Mouse (Mus musculus): ENCODE data around the gene Carf. TPM values are rescaled to one million over a fixed set of nuclear protein-coding genes. Genes with fewer than 3 reads are reported as not detected.
"Not testable (repeated sequence)": the region's sequence is repeated elsewhere in the genome, so short reads cannot be mapped to it uniquely, and the experiment has no call there.

Carf gene
- 6.2 and 6.5 TPM in 2 replicates for polyA plus RNA-seq (2016; fragmentation: Nextera tagmentation; extraction: Ambion mirVana)

DNA sequence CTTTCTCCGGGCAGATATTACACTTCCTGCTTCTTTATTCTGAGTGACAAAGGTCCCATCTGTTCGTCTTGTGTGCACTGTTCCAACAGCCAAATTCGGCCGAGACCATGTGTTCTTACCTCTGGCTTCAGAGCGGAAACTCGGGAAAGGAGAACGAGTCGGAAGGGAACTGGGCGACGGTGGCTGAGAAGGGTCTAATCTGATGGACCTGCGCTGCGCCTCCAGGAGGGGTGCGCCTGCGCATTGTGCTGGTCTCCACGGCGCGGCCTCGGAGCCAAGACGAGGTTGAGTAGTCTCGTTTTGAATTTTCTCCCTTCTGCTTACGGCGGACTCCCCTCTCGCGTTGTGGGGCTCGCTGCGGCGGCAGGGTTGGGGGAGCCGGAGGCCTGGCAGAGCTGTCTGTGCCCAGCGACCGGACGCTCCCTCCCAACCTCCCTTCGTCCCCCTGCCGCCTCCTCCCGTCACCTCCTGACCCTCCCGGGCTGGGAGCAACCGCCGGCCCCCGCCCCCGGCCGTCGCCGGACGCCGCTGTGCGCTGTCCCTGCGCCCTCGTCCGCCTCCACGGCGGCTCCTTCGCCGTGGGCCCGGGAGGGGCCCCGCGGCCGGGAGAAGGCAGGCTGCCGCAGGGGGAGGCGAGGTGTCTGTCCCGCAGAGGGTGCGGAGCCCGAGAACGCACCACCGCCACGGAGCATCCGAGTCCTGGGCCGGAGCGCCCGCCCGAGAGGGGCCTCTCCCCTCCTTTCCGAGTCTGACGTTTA, at the start of gene Carf, which contains the start of gene Wdr12:
TSS of gene Carf (plus strand) at position 224 of the 758 bp plus-strand sequence.
TSS of gene Wdr12 (minus strand) at position 622 of the 758 bp plus-strand sequence.
- peak; percentile 97 for ATAC-seq (ENCODE audit: insufficient number of reproducible peaks, low FRiP score)
- peak within 1 kb of the TSS; percentile 82 for H3K4me3 ChIP-seq
- H3K27ac ChIP-seq (ENCODE audit: poor library complexity, severe bottlenecking) = peak within 1 kb of the TSS; percentile 100
- H3K4me1 ChIP-seq (replicated peaks) = peaks cover 5% of the 10 kb centered on the region
- H3K9ac ChIP-seq = peak within 1 kb of the TSS; percentile 86
- no peaks in the 10 kb centered on the region for H3K27me3 ChIP-seq (replicated peaks)
- peaks cover 12% of the 10 kb centered on the region for H3K36me3 ChIP-seq
- H3K9me3 ChIP-seq (replicated peaks) = no peaks in the 10 kb centered on the region
- WGBS = under 1% methylated on average over 69 of the region's 71 CpGs
- peak within 1 kb of the TSS; percentile 82 for H3K4me2 ChIP-seq

DNA sequence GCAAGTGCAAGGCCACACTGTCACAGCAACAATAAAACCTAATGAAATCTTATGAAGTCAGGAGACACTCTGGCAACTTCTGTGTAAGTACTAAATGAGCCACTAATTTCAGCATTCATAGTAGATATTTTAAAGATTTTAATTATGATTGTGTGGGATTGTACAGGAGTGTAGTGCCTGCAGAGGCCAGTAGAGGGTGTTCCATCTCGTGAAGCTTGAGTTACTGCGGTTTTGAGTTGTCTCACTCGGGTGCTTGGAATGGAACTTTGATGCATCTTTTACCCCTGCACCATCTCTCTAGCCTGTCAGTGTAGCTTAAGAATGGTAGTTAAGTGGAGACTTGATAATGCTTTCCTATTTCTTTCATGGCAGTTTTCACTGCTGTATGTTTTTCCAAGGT, 43.4 kb upstream of the Carf start:
- no peaks in the 10 kb centered on the region for H3K4me1 ChIP-seq (replicated peaks)
- no peaks in the 10 kb centered on the region for H3K27me3 ChIP-seq (replicated peaks)
- H3K27ac ChIP-seq (ENCODE audit: poor library complexity, severe bottlenecking) = no peak overlapping the region
- no peak overlapping the region for H3K4me3 ChIP-seq
- 37% methylated on average over 3 of the region's 3 CpGs for WGBS
- no peak overlapping the region for H3K9ac ChIP-seq
- no peaks in the 10 kb centered on the region for H3K36me3 ChIP-seq
- no peak for ATAC-seq (ENCODE audit: insufficient number of reproducible peaks, low FRiP score)
- H3K9me3 ChIP-seq (replicated peaks) = no peaks in the 10 kb centered on the region
- no peak overlapping the region for H3K4me2 ChIP-seq

DNA sequence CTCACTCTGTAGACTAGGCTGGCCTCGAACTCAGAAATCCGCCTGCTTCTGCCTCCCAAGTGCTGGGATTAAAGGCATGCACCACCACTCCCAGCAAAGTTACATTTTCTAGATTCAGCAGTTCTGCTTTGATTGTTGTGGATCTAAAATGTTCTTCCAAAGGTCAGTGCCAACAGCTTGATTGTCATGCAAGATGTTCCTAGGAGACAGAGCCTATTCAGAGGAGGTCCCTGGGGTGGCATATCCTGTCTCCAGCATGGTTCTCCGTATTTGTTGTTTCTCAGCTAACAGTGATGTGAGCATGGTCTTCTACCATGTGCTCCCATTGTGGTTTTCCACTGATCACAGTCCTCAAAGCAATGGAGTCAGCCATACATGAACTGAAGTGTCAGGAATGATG, 41.7 kb upstream of the Carf start:
- H3K4me2 ChIP-seq = no peak overlapping the region
- no peaks in the 10 kb centered on the region for H3K9me3 ChIP-seq (replicated peaks)
- no peaks in the 10 kb centered on the region for H3K27me3 ChIP-seq (replicated peaks)
- H3K4me3 ChIP-seq = no peak overlapping the region
- H3K27ac ChIP-seq (ENCODE audit: poor library complexity, severe bottlenecking) = no peak overlapping the region
- H3K36me3 ChIP-seq = no peaks in the 10 kb centered on the region
- ATAC-seq (ENCODE audit: insufficient number of reproducible peaks, low FRiP score) = no peak
- no peak overlapping the region for H3K9ac ChIP-seq
- 72% methylated on average over 3 of the region's 3 CpGs for WGBS
- H3K4me1 ChIP-seq (replicated peaks) = no peaks in the 10 kb centered on the region

DNA sequence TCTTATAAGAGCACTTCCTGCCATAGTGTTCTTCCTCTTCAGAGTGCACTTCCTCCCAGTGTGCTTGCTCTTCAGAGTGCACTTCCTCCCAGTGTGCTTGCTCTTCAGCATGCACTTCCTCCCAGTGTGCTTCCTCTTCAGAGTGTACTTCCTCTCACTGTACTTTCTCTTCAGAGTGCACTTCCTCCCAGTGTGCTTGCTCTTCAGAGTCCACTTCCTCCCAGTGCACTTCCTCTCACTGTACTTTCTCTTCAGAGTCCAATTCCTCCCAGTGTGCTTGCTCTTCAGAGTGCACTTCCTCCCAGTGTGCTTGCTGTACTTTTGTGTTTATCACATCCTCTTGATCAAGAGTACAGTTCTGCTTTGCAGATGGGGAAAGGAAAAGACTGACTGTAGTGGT, 27.3 kb upstream of the Carf start:
- not testable (repeated sequence) for H3K27ac ChIP-seq (ENCODE audit: poor library complexity, severe bottlenecking); H3K27me3 ChIP-seq (replicated peaks); ATAC-seq (ENCODE audit: insufficient number of reproducible peaks, low FRiP score); H3K4me3 ChIP-seq; H3K4me1 ChIP-seq (replicated peaks); H3K36me3 ChIP-seq; H3K9ac ChIP-seq; H3K4me2 ChIP-seq; H3K9me3 ChIP-seq (replicated peaks)

DNA sequence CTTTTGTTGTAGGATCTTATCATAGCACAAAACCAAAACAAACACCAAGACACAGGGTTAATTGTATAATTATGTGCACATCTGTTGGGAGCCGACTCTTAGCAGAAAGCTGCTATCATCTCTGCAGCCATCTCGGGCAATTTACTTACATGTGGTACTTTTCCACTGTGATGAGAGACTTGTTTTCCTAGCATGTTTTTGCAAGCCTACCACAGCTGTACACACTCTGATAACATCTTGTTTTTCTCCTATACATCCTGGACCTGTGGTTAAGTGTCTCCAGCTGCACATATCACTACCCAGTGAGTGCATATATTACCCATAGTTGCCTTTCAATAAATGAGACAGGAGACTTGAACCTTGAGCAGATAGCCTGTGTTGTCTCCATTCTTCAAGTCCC, 23.1 kb upstream of the Carf start:
- ATAC-seq (ENCODE audit: insufficient number of reproducible peaks, low FRiP score) = no peak
- no peak overlapping the region for H3K9ac ChIP-seq
- WGBS = 77% methylated on average over 2 of the region's 2 CpGs
- no peak overlapping the region for H3K4me2 ChIP-seq
- H3K36me3 ChIP-seq = peaks cover 26% of the 10 kb centered on the region
- no peak overlapping the region for H3K27ac ChIP-seq (ENCODE audit: poor library complexity, severe bottlenecking)
- H3K4me1 ChIP-seq (replicated peaks) = no peaks in the 10 kb centered on the region
- H3K9me3 ChIP-seq (replicated peaks) = no peaks in the 10 kb centered on the region
- no peak overlapping the region for H3K4me3 ChIP-seq
- H3K27me3 ChIP-seq (replicated peaks) = no peaks in the 10 kb centered on the region

DNA sequence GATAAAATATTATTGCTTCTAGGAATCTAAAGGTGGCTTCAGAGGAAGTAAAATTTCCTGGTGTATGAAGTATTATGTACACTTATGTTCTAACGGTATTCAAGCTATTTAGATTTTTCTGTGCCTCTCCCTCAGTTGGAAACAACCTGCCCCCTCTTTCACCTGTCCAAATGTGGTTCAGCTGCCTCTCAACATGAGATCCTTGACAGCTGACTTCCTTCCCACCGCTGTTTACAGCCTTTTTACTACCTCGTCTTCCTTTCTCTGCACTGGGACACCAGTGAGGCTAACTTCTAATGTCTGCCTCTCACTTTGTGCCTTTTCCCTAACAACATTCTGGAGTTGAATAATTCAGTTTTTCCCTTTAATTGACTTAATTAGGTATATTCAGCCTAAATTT, 22.5 kb upstream of the Carf start:
- Histone ChIP-seq H3K4me1 (replicated peaks) (no peaks in the 10 kb centered on the region), H3K4me3 (no peak overlapping the region), H3K27me3 (replicated peaks) (no peaks in the 10 kb centered on the region), H3K9ac (no peak overlapping the region), H3K36me3 (peaks cover 28% of the 10 kb centered on the region), H3K4me2 (no peak overlapping the region), H3K9me3 (replicated peaks) (no peaks in the 10 kb centered on the region), H3K27ac (ENCODE audit: poor library complexity, severe bottlenecking) (no peak overlapping the region)
- 73% methylated on average over 3 of the region's 3 CpGs for WGBS
- ATAC-seq (ENCODE audit: insufficient number of reproducible peaks, low FRiP score) = no peak

DNA sequence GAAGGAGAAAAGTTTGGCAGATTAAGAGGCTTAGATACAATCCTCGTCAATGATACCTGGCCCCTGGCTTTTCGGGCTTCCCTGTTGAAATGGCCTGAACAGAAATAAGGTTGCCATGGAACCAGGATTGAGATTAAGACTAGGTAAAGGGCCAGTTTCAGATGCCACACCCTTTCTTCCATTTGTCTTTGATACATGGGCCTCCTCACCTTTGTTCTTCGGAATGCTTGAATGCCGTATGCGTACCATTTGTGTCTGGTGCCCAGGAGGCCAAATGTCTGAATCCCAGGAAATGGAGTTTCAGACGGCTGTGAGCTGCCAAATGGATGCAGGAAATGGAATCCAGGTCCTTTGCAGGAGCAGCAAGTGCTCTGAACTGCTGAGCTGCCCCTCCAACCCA, 21.6 kb upstream of the Carf start:
- 84% methylated on average over 6 of the region's 6 CpGs for WGBS
- Histone ChIP-seq H3K4me3 (no peak overlapping the region), H3K4me1 (replicated peaks) (no peaks in the 10 kb centered on the region), H3K27me3 (replicated peaks) (no peaks in the 10 kb centered on the region), H3K9me3 (replicated peaks) (no peaks in the 10 kb centered on the region), H3K36me3 (peaks cover 28% of the 10 kb centered on the region), H3K9ac (no peak overlapping the region), H3K4me2 (no peak overlapping the region), H3K27ac (ENCODE audit: poor library complexity, severe bottlenecking) (no peak overlapping the region)
- ATAC-seq (ENCODE audit: insufficient number of reproducible peaks, low FRiP score) = no peak

DNA sequence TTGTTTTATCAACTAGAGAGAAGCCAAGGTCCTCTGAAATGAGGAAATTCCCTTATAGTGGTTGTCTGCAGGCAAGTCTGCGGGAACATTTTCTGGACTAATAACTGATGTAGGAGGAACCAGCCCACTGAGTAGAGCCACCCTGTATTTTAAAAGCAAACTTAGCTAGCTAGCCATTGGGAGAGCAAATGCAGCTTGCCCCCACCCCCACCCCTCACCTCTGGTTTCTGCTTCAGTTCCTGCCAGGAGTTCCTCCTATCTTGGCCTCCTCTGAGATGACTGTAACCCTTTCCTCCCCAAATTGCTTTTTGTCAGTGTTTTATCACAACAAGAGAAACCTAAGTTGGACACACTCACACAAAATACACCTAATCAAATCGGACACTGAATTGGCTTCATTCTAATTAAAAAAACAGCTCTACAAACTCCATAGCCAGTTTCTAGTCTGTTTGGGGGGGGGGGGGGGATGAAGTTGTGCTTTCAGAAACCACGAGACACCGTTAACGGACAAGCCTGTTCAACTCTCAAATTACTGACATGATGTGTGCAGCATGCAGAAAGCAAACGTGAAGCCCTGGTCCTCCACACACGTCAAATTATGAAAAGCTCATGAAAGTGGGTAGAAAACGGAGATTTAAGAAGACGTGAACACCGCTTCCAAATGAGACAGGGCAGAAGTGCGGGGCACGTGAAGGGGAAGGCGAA, 1.3 kb upstream of the Carf start:
- Histone ChIP-seq H3K9me3 (replicated peaks) (no peaks in the 10 kb centered on the region), H3K36me3 (peaks cover 25% of the 10 kb centered on the region), H3K4me2 (peak overlapping the region; percentile 82), H3K4me3 (peak overlapping the region; percentile 82), H3K4me1 (replicated peaks) (peaks cover 5% of the 10 kb centered on the region), H3K27ac (ENCODE audit: poor library complexity, severe bottlenecking) (no peak overlapping the region), H3K9ac (peak overlapping the region; percentile 86), H3K27me3 (replicated peaks) (no peaks in the 10 kb centered on the region)
- 8% methylated on average over 13 of the region's 13 CpGs for WGBS
- no peak for ATAC-seq (ENCODE audit: insufficient number of reproducible peaks, low FRiP score)

DNA sequence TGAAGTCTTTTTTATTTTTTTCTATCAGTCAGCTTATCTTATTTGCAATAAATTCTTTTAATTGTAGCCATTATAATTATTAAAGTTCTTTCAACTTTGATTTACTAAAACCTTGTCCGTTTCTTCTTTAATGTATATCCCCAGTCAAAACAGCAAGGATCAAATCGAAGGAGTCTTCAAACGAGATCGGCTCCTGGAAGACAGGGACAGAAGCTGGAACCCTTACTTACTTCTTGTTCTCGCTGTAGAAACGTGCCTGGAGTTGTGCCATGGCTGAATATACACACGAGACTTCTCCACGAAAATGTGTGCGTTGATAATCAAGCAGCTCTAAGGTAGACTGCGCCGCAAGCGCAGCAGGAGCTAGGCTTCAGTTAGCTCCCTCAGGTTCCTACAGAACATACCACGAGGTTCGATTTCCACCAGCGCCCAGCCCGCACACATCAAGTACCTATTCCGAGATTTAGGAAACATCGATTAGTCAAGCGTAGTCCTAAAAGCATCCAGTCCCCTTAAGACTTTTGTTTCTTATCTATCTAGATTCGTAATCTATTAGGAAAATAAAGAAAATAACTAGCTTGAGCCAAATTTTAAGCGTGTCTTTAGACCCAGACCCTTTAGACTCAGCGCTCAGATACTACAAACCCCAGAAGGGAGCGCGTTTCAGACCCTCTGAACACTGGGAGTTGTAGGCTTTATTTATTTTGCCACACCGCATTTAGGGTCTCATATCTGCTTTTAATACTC, 597 bp upstream of the Carf start:
- H3K9me3 ChIP-seq (replicated peaks) = no peaks in the 10 kb centered on the region
- peak overlapping the region; percentile 82 for H3K4me2 ChIP-seq
- H3K4me1 ChIP-seq (replicated peaks) = peaks cover 5% of the 10 kb centered on the region
- peak overlapping the region; percentile 100 for H3K27ac ChIP-seq (ENCODE audit: poor library complexity, severe bottlenecking)
- H3K4me3 ChIP-seq = peak overlapping the region; percentile 82
- peaks cover 19% of the 10 kb centered on the region for H3K36me3 ChIP-seq
- ATAC-seq (ENCODE audit: insufficient number of reproducible peaks, low FRiP score) = peak; percentile 86
- WGBS = under 1% methylated on average over 25 of the region's 25 CpGs
- H3K9ac ChIP-seq = peak overlapping the region; percentile 86
- H3K27me3 ChIP-seq (replicated peaks) = no peaks in the 10 kb centered on the region

DNA sequence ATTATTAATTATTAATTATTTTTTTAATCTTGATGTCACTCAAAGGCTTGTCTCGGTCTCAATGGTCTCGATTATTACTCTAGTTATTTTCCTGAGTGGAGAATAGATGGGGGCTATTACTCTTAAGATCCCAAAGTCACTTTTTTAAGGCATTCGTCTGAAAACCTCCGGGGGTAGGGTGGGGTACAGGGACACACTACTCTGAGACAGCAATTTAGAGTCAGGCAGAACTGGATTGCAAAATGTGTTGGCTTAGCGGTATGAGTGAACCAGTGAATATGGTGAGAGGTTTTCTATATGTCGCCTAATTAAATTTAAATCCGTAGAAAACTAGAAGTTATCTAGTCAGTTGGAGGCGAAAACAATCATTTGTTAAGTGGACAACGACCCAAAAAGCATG, 792 bp downstream of the Carf start:
- peak overlapping the region; percentile 86 for H3K9ac ChIP-seq
- H3K27me3 ChIP-seq (replicated peaks) = no peaks in the 10 kb centered on the region
- peak overlapping the region; percentile 100 for H3K27ac ChIP-seq (ENCODE audit: poor library complexity, severe bottlenecking)
- H3K9me3 ChIP-seq (replicated peaks) = no peaks in the 10 kb centered on the region
- peaks cover 5% of the 10 kb centered on the region for H3K4me1 ChIP-seq (replicated peaks)
- 11% methylated on average over 9 of the region's 9 CpGs for WGBS
- peak overlapping the region; percentile 82 for H3K4me3 ChIP-seq
- no peak for ATAC-seq (ENCODE audit: insufficient number of reproducible peaks, low FRiP score)
- peaks cover 9% of the 10 kb centered on the region for H3K36me3 ChIP-seq
- H3K4me2 ChIP-seq = peak overlapping the region; percentile 82

DNA sequence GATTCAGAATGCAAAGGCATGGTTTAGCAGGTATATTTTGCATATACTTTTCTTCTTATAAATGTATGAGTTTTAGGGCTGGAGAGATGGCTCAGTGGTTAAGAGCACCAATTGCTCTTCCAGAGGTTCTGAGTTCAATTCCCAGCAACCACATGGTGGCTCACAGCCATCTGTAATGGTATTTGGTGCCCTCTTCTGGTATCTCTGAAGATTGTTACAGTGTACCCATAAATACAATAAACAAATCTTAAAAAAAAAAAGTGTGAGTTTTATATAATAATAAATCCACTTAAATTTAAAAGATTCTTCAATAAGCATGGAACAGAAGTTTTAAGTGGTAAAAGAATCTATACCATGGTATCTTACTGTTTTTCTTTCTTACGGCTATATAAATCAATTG, 6.5 kb downstream of the Carf start:
- Histone ChIP-seq H3K9me3 (replicated peaks) (no peaks in the 10 kb centered on the region; the same call in 1 of the 2 replicates), H3K4me2 (no peak overlapping the region), H3K4me3 (no peak overlapping the region), H3K27ac (ENCODE audit: poor library complexity, severe bottlenecking) (no peak overlapping the region), H3K36me3 (peaks cover 24% of the 10 kb centered on the region), H3K4me1 (replicated peaks) (no peaks in the 10 kb centered on the region), H3K27me3 (replicated peaks) (no peaks in the 10 kb centered on the region), H3K9ac (no peak overlapping the region)
- 98% methylated on average over 1 of the region's 1 CpGs for WGBS
- no peak for ATAC-seq (ENCODE audit: insufficient number of reproducible peaks, low FRiP score)

Data from heart, embryonic 12.5 days (tissue).